Comparison of ENCODE assay signal across 21 mouse cellular contexts in the genomic region with DNA sequence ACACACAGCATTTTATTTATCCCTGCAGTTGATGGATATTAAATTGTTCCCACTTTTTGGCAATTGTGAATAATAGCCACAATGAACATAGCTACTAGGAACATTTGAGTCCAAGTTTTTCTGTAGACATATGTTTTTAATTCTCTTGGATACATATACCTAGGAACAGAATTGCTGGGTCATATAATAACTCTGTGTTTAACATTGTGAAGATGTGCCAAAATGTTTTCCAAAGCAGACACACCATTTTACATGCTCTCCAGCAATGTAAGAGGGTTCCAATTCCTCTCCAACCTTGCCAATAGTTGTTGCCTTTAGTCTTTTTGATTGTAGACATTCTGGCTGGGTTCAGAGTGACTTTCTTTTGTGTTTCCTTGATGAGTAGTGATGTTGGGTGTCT.
DNase-seq lines count a peak whose midpoint lies in the region; ATAC-seq and TF ChIP-seq lines count a peak whose summit lies in the region.
"Had no signal": no experiment of that assay in that cellular context is flagged by ENCODE, and none has a peak within 500 bp of the region (broad histone marks: within the 10 kb centered on the region; RNA-seq: fewer than 3 reads in every experiment).

No protein-coding gene starts in this region.

- no peak overlapping the region for H3K9ac ChIP-seq in limb, embryonic 14.5 days (ENCODE audit: low read depth, low read length, severe bottlenecking)
- H3K9ac ChIP-seq: embryonic facial prominence, embryonic 13.5 days; forebrain, embryonic 13.5 days; forebrain, embryonic 15.5 days; forebrain, postnatal 0 days had no signal

- no peaks in the 10 kb centered on the region for H3K27me3 ChIP-seq in limb, embryonic 14.5 days (ENCODE audit: control insufficient read depth, insufficient read depth, low read length)
- no peaks in the 10 kb centered on the region for H3K27me3 ChIP-seq in limb, embryonic 10.5 days (ENCODE audit: low read depth, poor library complexity, severe bottlenecking)
- H3K27me3 ChIP-seq: CH12.LX; embryonic facial prominence, embryonic 13.5 days; forebrain, embryonic 13.5 days; forebrain, embryonic 15.5 days had no signal

- no peak for ATAC-seq in limb, embryonic 14.5 days (ENCODE audit: low FRiP score, low read depth)
- ATAC-seq: CD4-positive, CD25-positive, alpha-beta regulatory T cell, adult 4 months; forebrain, embryonic 13.5 days; forebrain, embryonic 15.5 days; forebrain, postnatal 0 days had no signal

- H3K4me1 ChIP-seq in limb, embryonic 14.5 days (ENCODE audit: control insufficient read depth, insufficient read depth, low read length) = no peaks in the 10 kb centered on the region
- H3K4me1 ChIP-seq in limb, embryonic 10.5 days = no peaks in the 10 kb centered on the region
- H3K4me1 ChIP-seq: forebrain, embryonic 13.5 days; forebrain, embryonic 15.5 days had no signal

- no peak overlapping the region for H3K27ac ChIP-seq in limb, embryonic 14.5 days (replicated peaks; ENCODE audit: low read depth, low read length)
- H3K27ac ChIP-seq in limb, embryonic 10.5 days = no peak overlapping the region
- H3K27ac ChIP-seq: embryonic facial prominence, embryonic 13.5 days; forebrain, embryonic 13.5 days; forebrain, embryonic 15.5 days had no signal

- no peak overlapping the region for H3K4me3 ChIP-seq in limb, embryonic 14.5 days (replicated peaks; ENCODE audit: low read length)
- no peak overlapping the region for H3K4me3 ChIP-seq in limb, embryonic 10.5 days
- H3K4me3 ChIP-seq: embryonic facial prominence, embryonic 13.5 days; forebrain, embryonic 13.5 days; forebrain, embryonic 15.5 days had no signal

- DNase-seq in limb, embryonic 14.5 days (ENCODE audit: low spot score) = peak; percentile 77
- no peak for DNase-seq in limb, embryonic 10.5 days (ENCODE audit: low spot score)
- peak; percentile 74 for DNase-seq in NIH3T3 (ENCODE audit: low read depth)
- no peak for DNase-seq in lung, postnatal 36 days
- no peak for DNase-seq in cerebellum, adult 8-10 months
- DNase-seq: adrenal gland, adult 2 months; adrenal gland, postnatal 10 days; adrenal gland, postnatal 25 days; B cell, adult 2 months; cerebellum, adult 11 months; cerebellum, adult 18-20 months; cerebellum, adult 9-10 months; cerebellum, postnatal 10 days; cerebellum, postnatal 25 days; forebrain, postnatal 0 days had no signal

- H3K4me2 ChIP-seq in limb, embryonic 14.5 days (replicated peaks; ENCODE audit: low read depth, low read length, severe bottlenecking) = no peak overlapping the region
- H3K4me2 ChIP-seq: embryonic facial prominence, embryonic 13.5 days; forebrain, embryonic 13.5 days; forebrain, embryonic 15.5 days had no signal

- no peaks in the 10 kb centered on the region for H3K9me3 ChIP-seq in limb, embryonic 14.5 days (ENCODE audit: control insufficient read depth, low read length)
- no peaks in the 10 kb centered on the region for H3K9me3 ChIP-seq in limb, embryonic 10.5 days (replicated peaks)
- H3K9me3 ChIP-seq: embryonic facial prominence, embryonic 13.5 days; forebrain, embryonic 13.5 days; forebrain, embryonic 15.5 days had no signal

- no peaks in the 10 kb centered on the region for H3K36me3 ChIP-seq in limb, embryonic 14.5 days (ENCODE audit: control insufficient read depth, insufficient read depth, low read length)
- no peaks in the 10 kb centered on the region for H3K36me3 ChIP-seq in limb, embryonic 10.5 days
- H3K36me3 ChIP-seq: embryonic facial prominence, embryonic 13.5 days; forebrain, embryonic 15.5 days; G1E had no signal

- no peak for TF ChIP-seq POLR2A in limb, embryonic 14.5 days (IDR thresholded peaks at IDR 0.05; ENCODE audit: borderline replicate concordance, extremely low read depth, insufficient read depth, insufficient read length)

Comparison
In these comparisons a context has a peak if more than half of its experiments do, and no peak if none do; other contexts are left out.
1. DNase-seq: peak in limb, embryonic 14.5 days (single experiment) and NIH3T3 (single experiment); none in limb, embryonic 10.5 days (single experiment), lung, postnatal 36 days (single experiment) and cerebellum, adult 8-10 months (single experiment).